ENCODE assay signal across 18 mouse cellular contexts in the genomic region with DNA sequence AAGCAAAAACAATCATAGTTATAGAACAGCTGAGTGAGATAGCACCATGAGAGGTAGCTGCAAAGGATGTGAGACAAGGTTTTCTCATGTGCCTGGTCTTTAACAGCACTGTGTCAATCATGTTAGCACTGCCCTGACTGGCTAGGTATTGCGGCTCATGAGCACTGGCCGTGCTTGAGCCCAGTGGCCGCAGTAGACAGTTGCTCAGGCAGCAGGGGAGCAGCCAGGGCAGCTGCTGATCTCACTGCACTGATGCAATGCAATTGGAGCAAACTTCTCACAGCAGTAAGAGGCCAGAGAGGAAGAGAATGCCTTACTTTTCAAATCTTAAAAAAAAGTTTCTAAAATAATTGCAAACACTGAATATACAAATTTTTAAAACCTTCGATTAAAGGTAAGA.
"Had no signal": no experiment of that assay in that cellular context is flagged by ENCODE, and none has a peak within 500 bp of the region (broad histone marks: within the 10 kb centered on the region; RNA-seq: fewer than 3 reads in every experiment).

No protein-coding gene starts in this region.

- H3K4me3 ChIP-seq: kidney, embryonic 15.5 days; left cerebral cortex, adult 2 months; liver, embryonic 13.5 days; midbrain, embryonic 12.5 days; midbrain, embryonic 15.5 days had no signal

- H3K4me2 ChIP-seq: kidney, embryonic 15.5 days; liver, embryonic 13.5 days; lung, embryonic 14.5 days; midbrain, embryonic 12.5 days; midbrain, embryonic 15.5 days had no signal

- H3K9me3 ChIP-seq: kidney, embryonic 15.5 days; liver, embryonic 13.5 days; midbrain, embryonic 12.5 days; midbrain, embryonic 15.5 days had no signal

- H3K27me3 ChIP-seq: kidney, embryonic 15.5 days; liver, embryonic 13.5 days; midbrain, embryonic 12.5 days; midbrain, embryonic 15.5 days had no signal

- H3K27ac ChIP-seq: kidney, embryonic 15.5 days; left cerebral cortex, adult 2 months; liver, embryonic 13.5 days; macrophage; midbrain, embryonic 12.5 days; midbrain, embryonic 15.5 days; stomach, postnatal 0 days had no signal

- DNase-seq: kidney, postnatal 10 days; kidney, postnatal 36 days; layer of hippocampus, postnatal 36 days; liver, embryonic 13.5 days; lung, embryonic 14.5 days; right cerebral cortex, adult 18-20 months; right cerebral cortex, postnatal 14 days; right cerebral cortex, postnatal 4 days; thymus, adult 2 months; thymus, postnatal 14 days; thymus, postnatal 4 days had no signal

- H3K9ac ChIP-seq: kidney, embryonic 15.5 days; liver, embryonic 13.5 days; lung, embryonic 14.5 days; midbrain, embryonic 12.5 days; midbrain, embryonic 15.5 days had no signal

- H3K36me3 ChIP-seq: midbrain, embryonic 15.5 days had no signal

- ATAC-seq: lung, postnatal 0 days; midbrain, embryonic 15.5 days had no signal
